Mouse (Mus musculus) CH12.LX (cell line): ENCODE data around the gene Cyp4x1.

Experiments
- CHD2 ChIP-seq: IDR thresholded peaks from 2 replicates; pipeline ENCODE4 v1.6.1; 2011; ENCODE audit warnings: low read length, improper control_type of control experiment
- CTCF ChIP-seq, 2 experiments: IDR thresholded peaks in 1 of 2; conservative IDR thresholded peaks in 1 of 2; 2 replicates each; pipeline ENCODE4 v1.5.1; 2011 to 2012; ENCODE audit warnings: low read depth in 2 of 2, low read length in 2 of 2, improper control_type of control experiment in 1 of 2, inconsistent platforms in 1 of 2, mild to moderate bottlenecking in 1 of 2, moderate library complexity in 1 of 2
- ELF1 ChIP-seq: IDR thresholded peaks from 2 replicates; pipeline ENCODE4 v1.6.1; 2014; ENCODE audit warnings: low read depth, mild to moderate bottlenecking, inconsistent platforms, low read length, improper control_type of control experiment
- EP300 ChIP-seq: IDR thresholded peaks from 2 replicates; pipeline ENCODE4 v1.6.1; 2011; ENCODE audit warnings: low read length, improper control_type of control experiment
- ETS1 ChIP-seq: conservative IDR thresholded peaks from 2 replicates; pipeline ENCODE4 v1.6.1; 2012; ENCODE audit warnings: low read depth, mild to moderate bottlenecking, inconsistent platforms, low read length, improper control_type of control experiment, moderate library complexity
- NELFE ChIP-seq: IDR thresholded peaks from 2 replicates; pipeline ENCODE4 v1.6.1; 2011; ENCODE audit warnings: low read depth, low read length, improper control_type of control experiment
- NRF1 ChIP-seq: IDR thresholded peaks from 2 replicates; pipeline ENCODE4 v1.6.1; 2014; ENCODE audit warnings: low read depth, mild to moderate bottlenecking, inconsistent platforms, low read length, improper control_type of control experiment, moderate library complexity
- POLR2A ChIP-seq: IDR thresholded peaks from 2 replicates; pipeline ENCODE4 v1.6.1; 2011; ENCODE audit warnings: low read depth, mild to moderate bottlenecking, improper control_type of control experiment, low read length
- RCOR1 ChIP-seq: conservative IDR thresholded peaks from 2 replicates; pipeline ENCODE4 v1.6.1; 2012; ENCODE audit warnings: low read depth, mild to moderate bottlenecking, inconsistent platforms, low read length, improper control_type of control experiment
- SIN3A ChIP-seq: IDR thresholded peaks from 2 replicates; pipeline ENCODE4 v1.6.1; 2012; ENCODE audit warnings: low read length, improper control_type of control experiment, inconsistent platforms
- SMC3 ChIP-seq: IDR thresholded peaks from 2 replicates; pipeline ENCODE4 v1.6.1; 2011; ENCODE audit warnings: low read depth, low read length, improper control_type of control experiment
- TCF12 ChIP-seq: IDR thresholded peaks from 2 replicates; pipeline ENCODE4 v1.6.1; 2014; ENCODE audit warnings: low read depth, mild to moderate bottlenecking, inconsistent platforms, low read length, improper control_type of control experiment
- UBTF ChIP-seq: IDR thresholded peaks from 2 replicates; pipeline ENCODE4 v1.6.1; 2012; ENCODE audit warnings: low read depth, mild to moderate bottlenecking, inconsistent platforms, low read length, improper control_type of control experiment, moderate library complexity
- ZKSCAN1 ChIP-seq: IDR thresholded peaks from 2 replicates; pipeline ENCODE4 v1.6.1; 2012; ENCODE audit warnings: low read depth, inconsistent platforms, low read length, improper control_type of control experiment, borderline replicate concordance

DNA sequence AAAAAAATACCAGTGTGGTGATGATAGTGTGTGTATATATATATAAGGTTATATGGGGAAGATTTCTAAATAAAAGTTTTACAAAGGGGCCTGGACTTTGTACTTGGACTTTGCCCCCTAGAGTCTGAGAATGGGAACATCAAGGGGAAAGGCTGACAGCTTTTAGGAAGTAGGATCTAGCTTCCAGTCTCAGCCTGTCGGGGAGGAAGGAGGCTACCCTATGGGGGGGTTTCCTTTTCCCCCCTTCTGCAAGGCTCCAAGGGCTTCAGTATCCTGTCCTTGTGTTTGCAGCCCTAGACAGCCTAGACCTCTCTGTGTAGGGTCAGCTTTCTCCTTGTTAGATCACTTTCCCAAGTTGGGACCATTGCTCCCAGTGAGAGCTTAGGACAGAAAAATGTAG is 62.4 kb downstream of the Cyp4x1 start:
- TF ChIP-seq POLR2A (no peak), CTCF (conservative IDR thresholded peaks at IDR 0.05 in 1 of 2, IDR thresholded peaks at IDR 0.05 in 1 of 2; ENCODE audit: low read depth in 2 of 2, low read length in 2 of 2) (peak in 1 of 2 experiments; percentile 26; a peak in 1 of 4 replicates), EP300 (no peak), CHD2 (no peak), ZKSCAN1 (no peak), ELF1 (no peak), UBTF (no peak), SIN3A (no peak), SMC3 (no peak), NRF1 (no peak), RCOR1 (no peak), ETS1 (no peak), TCF12 (no peak), NELFE (no peak)
